Mouse (Mus musculus) thymus, adult 18-20 months (tissue): Measurements from ENCODE around the gene Akna.

Experiments used
- DNase-seq, 2 experiments: peaks; one replicate each; pipeline ENCODE4 v3.0.0; 2022; ENCODE audit warnings: mixed read lengths in 2 of 2

Akna gene

GRCm38 (mm10) chr4:63377483-63377882 lies 25.7 kb downstream of the Akna start:
- no peak for DNase-seq

- no peak for DNase-seq
Measured at GRCm38 (mm10) chr4:63375367-63375766, 27.8 kb downstream of the Akna start.

DNA sequence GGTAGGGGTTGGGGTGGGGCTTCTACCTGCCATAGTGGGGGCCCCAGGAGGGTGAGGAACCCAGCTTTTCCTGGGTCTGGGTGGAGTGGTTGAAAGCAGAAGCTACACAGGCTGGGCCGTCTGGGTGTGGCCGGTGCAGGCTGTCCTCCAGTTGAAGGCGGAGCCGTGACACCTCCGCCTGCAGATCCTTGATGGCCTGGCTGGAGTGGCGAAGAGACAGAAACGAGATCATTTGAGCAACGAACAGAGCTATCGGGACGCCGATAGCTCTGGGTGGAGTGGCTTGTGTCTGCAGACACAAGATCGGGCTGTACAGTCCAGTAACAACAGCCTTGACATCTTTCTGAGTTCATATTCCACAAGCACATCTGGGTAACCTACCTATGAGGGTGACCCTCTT lies 28.8 kb downstream of the Akna start:
- DNase-seq: no peak

- DNase-seq: no peak
Measured at GRCm38 (mm10) chr4:63373404-63373803, 29.8 kb downstream of the Akna start.

GRCm38 (mm10) chr4:63371890-63372289 lies 31.3 kb downstream of the Akna start:
- DNase-seq: peak in 1 of 2 experiments; percentile 48

GRCm38 (mm10) chr4:63370897-63371296 lies 32.3 kb downstream of the Akna start:
- no peak for DNase-seq

DNA sequence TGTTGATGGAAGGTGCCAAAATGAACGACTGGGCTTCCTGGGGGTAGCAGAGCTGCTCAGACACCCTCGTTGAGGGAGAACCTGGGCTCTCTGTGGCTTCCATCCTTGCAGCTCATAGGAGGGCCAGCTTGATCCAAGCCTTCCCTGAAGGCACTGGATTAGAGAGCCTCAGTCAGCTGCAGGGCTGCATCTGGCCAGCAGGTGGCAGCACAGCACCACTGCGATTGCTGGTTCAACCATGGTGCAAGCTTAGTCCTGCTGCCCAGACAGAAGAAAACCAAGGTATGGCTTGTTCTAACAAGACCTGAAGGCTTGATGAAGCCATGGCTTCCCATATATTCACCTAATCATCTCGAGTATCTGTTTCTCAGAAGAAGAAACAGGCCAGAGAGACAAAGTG lies 34.6 kb downstream of the Akna start:
- DNase-seq: peak; percentile 67 to 69

DNA sequence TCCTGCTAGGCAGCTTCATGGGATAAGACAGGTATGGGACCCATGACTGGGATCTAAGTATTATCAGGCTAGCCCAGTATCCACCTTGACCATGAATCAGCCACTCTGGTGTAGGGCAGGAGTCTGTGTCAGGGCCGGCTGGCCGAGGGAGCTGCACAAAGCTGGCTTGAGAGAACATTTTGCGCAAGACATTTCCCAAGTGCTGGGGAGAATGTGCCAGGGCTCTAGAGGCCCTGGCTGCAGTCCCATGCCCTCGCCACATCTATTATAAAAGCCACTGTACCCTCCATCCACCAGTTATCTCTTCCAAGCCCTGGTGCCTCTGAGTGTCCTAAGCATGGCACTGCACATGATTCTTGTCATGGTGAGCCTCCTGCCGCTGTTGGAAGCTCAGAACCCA lies 41.0 kb downstream of the Akna start, which contains the start of gene Orm2:
Gene Orm2 (plus strand): TSS at position 300 of the 400 bp plus-strand sequence.
- DNase-seq: no peak

- no peak for DNase-seq
Measured at GRCm38 (mm10) chr4:63359861-63360260, 43.3 kb downstream of the Akna start.

DNA sequence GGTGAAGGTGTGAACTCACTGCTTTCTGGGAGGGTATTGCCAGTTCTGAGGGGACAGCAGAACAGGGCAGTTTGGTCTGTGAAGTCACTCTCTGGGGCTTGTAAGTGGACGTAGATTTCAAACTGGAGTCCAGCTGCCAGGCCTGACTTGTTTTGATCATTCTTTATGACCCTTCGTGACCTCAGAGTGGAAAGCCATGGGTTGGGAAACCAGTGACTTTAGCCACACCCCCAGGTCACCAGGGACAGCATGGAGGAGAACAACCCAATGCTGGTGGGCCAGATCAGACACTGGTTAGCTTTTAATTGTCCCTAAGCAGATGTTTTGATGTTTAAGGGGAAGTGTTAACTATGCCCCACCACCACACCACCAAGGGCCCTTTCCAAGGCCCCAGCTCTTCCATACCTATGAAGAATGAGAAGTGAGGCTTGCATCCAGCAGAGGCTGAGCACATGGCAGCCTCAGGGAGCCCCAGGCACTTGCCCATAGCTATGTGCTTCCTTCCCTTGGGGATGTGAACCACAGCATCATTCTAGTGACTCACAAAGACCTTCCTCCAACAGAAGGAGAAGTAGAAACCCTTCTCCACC lies 46.1 kb downstream of the Akna start:
- DNase-seq: no peak

DNA sequence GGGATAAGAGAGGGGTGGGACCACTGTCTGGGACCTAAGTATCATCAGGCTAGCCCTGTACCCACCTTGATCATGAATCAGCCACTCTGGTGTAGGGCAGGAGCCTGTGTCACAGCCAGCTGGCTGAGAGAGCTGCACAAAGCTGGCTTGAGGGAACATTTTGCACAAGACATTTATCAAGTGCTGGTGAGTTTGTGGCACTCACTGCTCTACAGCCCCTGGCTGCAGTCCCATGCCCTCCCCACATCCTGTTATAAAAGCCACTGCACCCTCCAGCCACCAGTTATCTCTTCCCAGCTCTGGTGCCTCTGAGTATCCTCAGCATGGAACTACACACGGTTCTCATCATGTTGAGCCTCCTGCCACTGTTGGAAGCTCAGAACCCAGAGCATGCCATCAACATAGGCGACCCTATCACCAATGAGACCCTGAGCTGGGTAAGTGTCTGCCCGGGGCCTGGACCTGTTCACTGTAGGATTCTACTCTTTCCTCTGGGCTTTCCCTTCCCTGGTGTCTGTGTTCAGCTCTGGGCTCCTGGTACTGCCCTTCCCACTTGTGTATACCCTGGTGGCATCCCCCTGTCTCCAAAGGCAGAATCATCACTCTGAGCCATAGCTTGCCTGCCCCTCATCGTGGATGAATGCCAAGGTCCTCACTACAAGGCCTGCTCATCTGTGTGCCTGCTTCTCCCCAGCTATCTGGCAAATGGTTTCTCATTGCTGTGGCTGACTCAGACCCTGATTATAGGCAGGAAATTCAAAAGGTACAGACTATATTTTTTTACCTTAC lies 47.1 kb downstream of the Akna start, which contains the start of gene Orm3:
Gene Orm3 (plus strand): TSS at position 286 of the 789 bp plus-strand sequence.
- no peak for DNase-seq

- no peak for DNase-seq
Measured at GRCm38 (mm10) chr4:63348524-63348923, 54.6 kb downstream of the Akna start.

- DNase-seq: no peak
Measured at GRCm38 (mm10) chr4:63346659-63347058, 56.5 kb downstream of the Akna start.

DNA sequence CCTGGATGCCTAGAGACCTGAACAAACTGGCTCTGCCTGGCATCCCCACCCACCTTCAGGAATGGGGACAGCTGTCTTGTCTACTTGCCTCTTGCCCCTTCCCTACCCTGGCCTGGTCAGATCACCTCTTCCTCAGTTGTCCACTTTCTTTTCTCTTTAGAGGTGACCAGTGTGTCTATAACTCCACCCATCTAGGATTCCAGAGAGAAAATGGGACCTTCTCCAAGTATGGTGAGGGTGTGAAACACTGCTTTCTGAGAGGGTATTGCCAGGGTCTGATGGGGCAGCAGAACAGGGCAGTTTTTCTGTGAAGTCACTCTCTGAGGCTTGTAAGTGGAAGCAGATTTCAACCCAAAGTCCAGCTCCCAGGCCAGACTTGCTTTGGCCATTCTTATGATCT lies 57.9 kb downstream of the Akna start:
- no peak for DNase-seq

DNA sequence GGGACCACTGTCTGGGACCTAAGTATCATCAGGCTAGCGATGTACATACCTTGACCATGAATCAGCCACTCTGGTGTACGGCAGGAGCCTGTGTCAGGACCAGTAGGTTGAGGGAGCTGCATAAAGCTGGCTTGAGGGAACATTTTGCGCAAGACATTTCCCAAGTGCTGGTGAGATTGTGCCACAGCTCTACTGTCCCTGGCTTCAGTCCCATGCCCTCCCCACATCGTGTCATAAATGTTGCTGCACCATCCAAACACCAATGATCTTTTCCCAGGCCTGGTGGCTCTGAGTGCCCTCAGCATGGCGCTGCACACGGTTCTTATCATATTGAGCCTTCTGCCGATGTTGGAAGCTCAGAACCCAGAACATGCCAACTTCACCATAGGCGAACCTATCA lies 58.9 kb downstream of the Akna start, which contains the start of gene Orm1:
Gene Orm1 (plus strand): TSS at position 266 of the 400 bp plus-strand sequence.
- no peak for DNase-seq

DNA sequence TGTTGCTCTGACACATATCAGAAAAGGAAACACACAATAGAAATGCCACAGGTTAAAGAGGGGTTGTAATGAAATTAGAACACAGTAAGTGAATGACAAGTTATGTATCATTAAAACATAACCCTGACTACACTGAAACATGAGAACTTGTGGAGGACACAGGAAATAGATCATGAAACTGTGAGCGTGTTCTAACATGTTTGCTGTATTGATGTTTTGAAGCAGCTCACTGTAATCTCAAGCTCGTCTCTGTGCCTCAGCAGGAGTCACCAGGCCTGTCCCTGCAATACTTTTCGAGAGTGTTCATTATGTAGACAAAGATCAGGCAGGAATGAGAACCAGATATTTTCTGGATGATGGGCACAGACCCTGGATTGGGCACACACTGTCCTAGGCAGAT lies 59.5 kb downstream of the Akna start:
- no peak for DNase-seq

GRCm38 (mm10) chr4:63342491-63342890 lies 60.7 kb downstream of the Akna start:
- DNase-seq: no peak

GRCm38 (mm10) chr4:63338414-63339076 lies 64.6 kb downstream of the Akna start:
- no peak for DNase-seq

- no peak for DNase-seq
Measured at GRCm38 (mm10) chr4:63333403-63333802, 69.8 kb downstream of the Akna start.

- DNase-seq: no peak
Measured at GRCm38 (mm10) chr4:63323275-63323815, 79.8 kb downstream of the Akna start.

DNA sequence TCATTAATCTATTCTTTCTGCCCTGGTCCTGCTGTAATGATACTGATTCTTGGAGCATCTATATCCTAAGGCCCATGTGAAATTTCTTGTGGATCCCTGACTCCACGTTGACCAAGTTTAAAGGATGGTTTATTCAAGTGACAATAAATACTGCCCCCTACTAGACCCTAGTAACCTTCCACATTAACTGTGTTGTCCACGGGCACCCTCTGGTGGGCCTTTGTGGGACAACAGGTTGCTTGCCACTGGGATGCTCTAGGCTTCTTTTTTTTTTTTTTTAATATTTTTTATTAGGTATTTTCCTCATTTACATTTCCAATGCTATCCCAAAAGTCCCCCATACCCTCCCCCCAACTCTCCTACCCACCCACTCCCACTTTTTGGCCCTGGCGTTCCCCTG lies 83.6 kb downstream of the Akna start:
- DNase-seq: peak in 1 of 2 experiments; percentile 39
